ENCODE assay signal across 28 mouse cellular contexts in genomic region chr8:114418904-114419303, GRCm38 (mm10). TPM values are rescaled to one million over a fixed set of nuclear protein-coding genes. Genes with fewer than 3 reads are reported as not detected.
"Had no signal": no experiment of that assay in that cellular context is flagged by ENCODE, and none has a peak within 500 bp of the region (broad histone marks: within the 10 kb centered on the region; RNA-seq: fewer than 3 reads in every experiment).

No protein-coding gene starts in this region.

- H3K9me3 ChIP-seq: kidney, embryonic 15.5 days; limb, embryonic 10.5 days; liver, embryonic 12.5 days; liver, embryonic 15.5 days; midbrain, embryonic 12.5 days; neural tube, embryonic 13.5 days; stomach, embryonic 15.5 days had no signal

- H3K27me3 ChIP-seq: kidney, embryonic 15.5 days; limb, embryonic 13.5 days; liver, embryonic 12.5 days; liver, embryonic 15.5 days; neural tube, embryonic 13.5 days; stomach, embryonic 15.5 days had no signal

- H3K27ac ChIP-seq: kidney, embryonic 15.5 days; limb, embryonic 10.5 days; limb, embryonic 13.5 days; liver, embryonic 12.5 days; liver, embryonic 15.5 days; macrophage; midbrain, embryonic 12.5 days; neural tube, embryonic 13.5 days; stomach, embryonic 15.5 days had no signal

- DNase-seq: kidney, adult 8-10 months; kidney, postnatal 14 days; kidney, postnatal 4 days; liver; lung, adult 18-20 months; retina, postnatal 1 day; right cerebral cortex, postnatal 25 days; spleen, adult 18-20 months; thymus, postnatal 25 days had no signal

- H3K4me3 ChIP-seq: kidney, embryonic 15.5 days; limb, embryonic 10.5 days; limb, embryonic 13.5 days; liver, embryonic 12.5 days; liver, embryonic 15.5 days; midbrain, embryonic 12.5 days; myocyte; neural tube, embryonic 13.5 days; stomach, embryonic 15.5 days had no signal

- H3K4me1 ChIP-seq: kidney, embryonic 15.5 days; limb, embryonic 10.5 days; liver, embryonic 12.5 days; liver, embryonic 15.5 days; midbrain, embryonic 12.5 days; neural tube, embryonic 13.5 days; stomach, embryonic 15.5 days had no signal

- ATAC-seq: intestine, postnatal 0 days; liver, embryonic 12.5 days; midbrain, embryonic 16.5 days had no signal

- H3K36me3 ChIP-seq: kidney, embryonic 15.5 days; limb, embryonic 10.5 days; limb, embryonic 13.5 days; liver, embryonic 12.5 days; liver, embryonic 15.5 days; midbrain, embryonic 12.5 days; neural tube, embryonic 13.5 days; stomach, embryonic 15.5 days had no signal

RNA-seq across cellular contexts. Expression of gene Clec3a, which starts 1.0 kb away (rescaled TPM):
- total RNA-seq: layer of hippocampus, adult 18-20 months; layer of hippocampus, postnatal 14 days; left cerebral cortex, adult 18-20 months; left cerebral cortex, postnatal 25 days; monocyte, adult 5-6 weeks; neutrophil, adult 5-6 weeks had no signal
- polyA plus RNA-seq: intestine, postnatal 0 days; kidney, embryonic 15.5 days; limb, embryonic 10.5 days; liver, embryonic 12.5 days; liver, embryonic 15.5 days; macrophage; midbrain, embryonic 16.5 days; myocyte; neural tube, embryonic 13.5 days; thymus, postnatal 0 days had no signal
